Mouse (Mus musculus): Measurements from ENCODE around the gene Arhgap32.

DNA sequence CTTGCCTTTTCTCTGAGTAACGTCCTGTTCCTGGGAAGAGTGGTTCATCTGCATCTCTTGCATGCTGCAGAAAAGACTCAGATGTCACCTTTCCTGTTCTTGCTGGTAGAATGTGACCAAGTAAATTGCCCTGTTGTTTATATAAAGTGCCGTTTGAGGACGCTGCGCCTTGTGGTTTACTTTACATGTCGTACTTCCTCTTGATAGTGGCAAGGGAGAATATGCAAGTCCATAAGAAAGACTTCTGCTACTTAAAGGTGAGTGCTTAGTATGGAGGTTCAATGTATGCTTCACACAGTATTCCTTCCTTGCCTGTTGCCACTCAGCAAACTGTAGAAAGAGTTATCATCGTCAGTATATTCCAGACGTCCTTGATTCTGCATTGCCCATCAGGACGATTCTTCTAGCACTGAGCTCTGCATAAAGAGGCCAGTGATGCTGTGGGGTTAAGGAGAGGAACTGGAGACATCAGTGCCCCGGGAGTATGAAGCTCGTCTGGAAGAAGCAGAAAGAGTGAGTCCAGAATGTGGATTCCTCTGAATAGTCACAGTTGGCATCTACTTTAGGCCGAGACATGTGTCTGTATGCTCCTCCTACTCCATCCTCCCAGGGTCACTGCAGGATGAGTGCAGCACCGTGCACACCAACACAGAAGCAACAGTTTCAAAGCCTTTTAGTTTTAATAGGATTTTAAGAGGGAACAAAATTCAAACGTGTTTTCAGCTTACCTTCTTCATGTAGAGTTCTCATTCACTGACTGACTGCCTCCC, 21.4 kb upstream of the Arhgap32 start:
- TF ChIP-seq CTCF (IDR thresholded peaks at IDR 0.05; ENCODE audit: low read depth) (no peak), EP300 (optimal IDR thresholded peaks at IDR 0.05) (no peak)
